Mouse (Mus musculus) small intestine, adult 2 months (tissue): ENCODE measurements around the gene Gm12216.

Experiments
- CTCF ChIP-seq: fragments of 200-500 bp; IDR thresholded peaks from 2 replicates; pipeline ENCODE4 v1.5.1; 2012; ENCODE audit warnings: low read depth, mild to moderate bottlenecking, control low read depth, inconsistent platforms, low read length, moderate library complexity, mixed read lengths; ENCODE audit not compliant: insufficient replicate concordance, insufficient read length; ENCODE audit errors: extremely low read depth
- POLR2A ChIP-seq: fragments of 200-500 bp; IDR thresholded peaks from 2 replicates; pipeline ENCODE4 v1.6.1; 2012; ENCODE audit warnings: low read depth, mild to moderate bottlenecking, control low read depth, inconsistent platforms, low read length, moderate library complexity

DNA sequence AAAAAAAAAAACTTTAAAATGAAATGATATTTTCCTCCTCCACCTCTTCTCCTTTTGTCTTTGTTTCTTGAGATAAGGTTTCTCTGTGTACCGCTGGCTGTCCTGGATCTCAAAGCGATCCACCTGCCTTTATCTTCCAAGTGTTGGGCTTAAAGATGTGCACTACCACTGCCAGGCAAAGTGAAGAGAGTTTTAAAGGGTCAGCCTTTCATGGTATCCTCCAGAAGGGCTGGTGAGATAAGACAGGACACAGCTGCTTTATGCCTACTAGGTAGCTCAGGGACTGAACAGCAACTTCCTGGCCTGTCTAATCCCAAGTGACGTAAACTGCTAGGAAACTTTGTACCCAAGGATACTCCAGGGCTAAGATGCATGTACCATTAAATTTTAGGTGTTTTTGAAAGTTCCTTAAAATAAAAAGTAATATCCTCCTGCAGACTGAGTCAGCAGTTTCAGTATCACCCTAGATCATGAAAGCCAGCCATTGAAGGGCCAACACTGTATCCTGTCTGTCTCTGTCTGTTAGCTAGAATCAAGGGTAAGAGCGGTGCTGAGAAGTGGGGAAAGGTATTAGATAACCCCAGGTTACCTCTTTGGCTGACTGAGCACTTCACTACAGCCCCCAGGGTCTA, 23.6 kb downstream of the Gm12216 start:
- TF ChIP-seq CTCF: no peak
- no peak for TF ChIP-seq POLR2A
